Mouse (Mus musculus) forebrain, embryonic 14.5 days (tissue): ENCODE results near the gene Ins2. TPM values are rescaled to one million over a fixed set of nuclear protein-coding genes. Genes with fewer than 3 reads are reported as not detected.
A peak's percentile ranks its signal among the peaks of the same experiment; 100 is the strongest.

ENCODE experiments used
- ATAC-seq: fragments of 200-750 bp; cut with Nextera tagmentation; 2 replicates; pipeline ENCODE4 v1.8.0; 2017; ENCODE audit warnings: mild to moderate bottlenecking, moderate library complexity
- DNase-seq: peaks from one replicate; pipeline ENCODE4 v3.0.0-alpha.2; 2015; ENCODE audit warnings: low spot score
- H3K27ac ChIP-seq: fragments of 300-500 bp; sonication (generic); 2 replicates; pipeline ENCODE4 v1.5.1; 2014; ENCODE audit warnings: low read depth, mild to moderate bottlenecking, control low read depth, low read length, moderate library complexity
- H3K27me3 ChIP-seq: fragments of 300-500 bp; sonication (generic); replicated peaks from 2 replicates; pipeline ENCODE4 v1.6.1; 2014; ENCODE audit warnings: low read length, control low read depth, mixed read lengths; ENCODE audit not compliant: control insufficient read depth, insufficient read depth
- H3K36me3 ChIP-seq: fragments of 300-500 bp; sonication (generic); 2 replicates; pipeline ENCODE4 v1.6.1; 2014; ENCODE audit warnings: low read length, control low read depth; ENCODE audit not compliant: control insufficient read depth, insufficient read depth
- H3K4me1 ChIP-seq: fragments of 300-500 bp; sonication (generic); 2 replicates; pipeline ENCODE4 v1.6.1; 2014; ENCODE audit warnings: antibody characterized with exemption, low read length, control low read depth; ENCODE audit not compliant: control insufficient read depth, insufficient read depth
- H3K4me2 ChIP-seq: fragments of 300-500 bp; sonication (generic); 2 replicates; pipeline ENCODE4 v1.6.1; 2014; ENCODE audit warnings: mild to moderate bottlenecking, control low read depth, low read length
- H3K4me3 ChIP-seq: fragments of 300-500 bp; sonication (generic); 2 replicates; pipeline ENCODE4 v1.5.1; 2014; ENCODE audit warnings: low read depth, low read length, control low read depth
- H3K9ac ChIP-seq: fragments of 300-500 bp; sonication (generic); 2 replicates; pipeline ENCODE4 v1.6.1; 2014; ENCODE audit warnings: mild to moderate bottlenecking, low read length, control low read depth, moderate library complexity
- H3K9me3 ChIP-seq: fragments of 300-500 bp; sonication (generic); replicated peaks from 2 replicates; pipeline ENCODE4 v1.6.1; 2016; ENCODE audit warnings: low read length, control low read depth, mixed read lengths; ENCODE audit not compliant: control insufficient read depth
- WGBS: fragments of 180-500 bp; shearing (Covaris S2); extraction: QIAGEN DNeasy Blood & Tissue Kit; methylation state at CpG from one replicate; pipeline ENCODE4 v1.1.7; 2014; 5-methylcytosine and 5-hydroxymethylcytosine counted together
- polyA plus RNA-seq: library from polyadenylated mRNA; unstranded; fragments of >200 nt; fragmentation: Nextera tagmentation; extraction: Ambion mirVana; gene quantifications from 2 replicates; pipeline ENCODE4 v1.2.1, GENCODE M21; 2014

Ins2 gene
- polyA plus RNA-seq, result 0.83 TPM in 1 of 2 replicates, not detected in the other

DNA sequence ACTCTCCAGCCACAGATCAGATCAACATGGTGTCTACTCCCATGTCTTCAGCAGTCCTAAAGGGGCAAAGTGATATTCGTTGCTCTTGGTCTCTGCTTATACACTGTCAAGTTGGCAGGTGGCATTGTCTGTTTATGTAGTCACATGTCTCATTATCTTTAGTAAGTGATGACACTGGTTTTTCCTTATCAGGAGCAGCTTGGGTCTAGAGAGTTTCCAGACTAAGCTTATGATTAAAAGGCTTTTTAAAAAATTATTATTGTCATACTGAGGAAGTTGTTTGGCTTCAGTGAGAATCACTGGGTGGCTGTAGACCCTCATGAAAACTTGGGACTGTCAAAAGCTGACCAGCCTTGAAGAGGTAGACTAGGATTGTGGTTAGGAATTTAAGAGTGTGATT, at the start of gene Ins2:
Gene Ins2 (minus strand): TSS at position 101 of the 400 bp plus-strand sequence.
- Histone ChIP-seq H3K4me2 (no peak within 1 kb of the TSS), H3K27ac (no peak within 1 kb of the TSS), H3K36me3 (no peaks in the 10 kb centered on the region), H3K4me3 (no peak within 1 kb of the TSS), H3K9me3 (no peaks in the 10 kb centered on the region), H3K4me1 (no peaks in the 10 kb centered on the region), H3K9ac (no peak within 1 kb of the TSS), H3K27me3 (no peaks in the 10 kb centered on the region)
- WGBS, result 86% methylated on average over 1 of the region's 1 CpGs
- DNase-seq (no peak), ATAC-seq (no peak)

DNA sequence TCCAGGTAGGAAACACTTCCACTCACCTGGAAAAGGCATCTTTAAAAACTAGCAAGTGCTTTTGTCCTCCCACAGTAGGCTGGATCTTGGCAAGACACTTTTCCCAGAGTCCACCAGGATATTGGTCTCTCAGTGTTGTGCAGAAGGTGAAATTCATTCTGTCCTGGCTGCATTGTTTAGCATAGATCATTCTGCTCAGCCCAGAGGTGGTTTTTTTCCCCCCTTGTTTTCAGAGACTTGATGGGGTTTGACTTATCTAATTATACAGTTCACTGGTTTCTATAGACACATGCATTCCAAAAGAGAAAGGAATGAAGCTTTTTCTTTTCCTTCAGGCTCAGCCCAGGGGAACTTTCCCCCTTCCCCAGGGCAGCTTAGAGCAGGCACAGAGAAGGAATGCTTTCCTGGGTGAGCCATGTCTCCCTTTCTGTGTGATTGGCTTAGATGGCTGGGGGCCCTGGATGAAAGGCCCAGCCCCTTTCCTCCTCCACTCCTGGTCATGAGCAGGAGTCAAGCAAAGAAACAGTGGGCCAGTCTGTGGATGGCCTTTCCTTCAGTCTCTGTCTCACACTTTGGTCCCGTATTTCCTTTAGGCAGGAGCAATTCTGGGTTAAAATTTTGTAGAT, 49.6 kb upstream of the Ins2 start:
- no peak overlapping the region for H3K9ac ChIP-seq
- H3K9me3 ChIP-seq, result no peaks in the 10 kb centered on the region
- H3K36me3 ChIP-seq, result no peaks in the 10 kb centered on the region
- DNase-seq (peak; percentile 1), ATAC-seq (no peak)
- no peaks in the 10 kb centered on the region for H3K4me1 ChIP-seq
- 22% methylated on average over 1 of the region's 1 CpGs for WGBS
- H3K27me3 ChIP-seq, result no peaks in the 10 kb centered on the region
- no peak overlapping the region for H3K27ac ChIP-seq
- no peak overlapping the region for H3K4me3 ChIP-seq
- no peak overlapping the region for H3K4me2 ChIP-seq

DNA sequence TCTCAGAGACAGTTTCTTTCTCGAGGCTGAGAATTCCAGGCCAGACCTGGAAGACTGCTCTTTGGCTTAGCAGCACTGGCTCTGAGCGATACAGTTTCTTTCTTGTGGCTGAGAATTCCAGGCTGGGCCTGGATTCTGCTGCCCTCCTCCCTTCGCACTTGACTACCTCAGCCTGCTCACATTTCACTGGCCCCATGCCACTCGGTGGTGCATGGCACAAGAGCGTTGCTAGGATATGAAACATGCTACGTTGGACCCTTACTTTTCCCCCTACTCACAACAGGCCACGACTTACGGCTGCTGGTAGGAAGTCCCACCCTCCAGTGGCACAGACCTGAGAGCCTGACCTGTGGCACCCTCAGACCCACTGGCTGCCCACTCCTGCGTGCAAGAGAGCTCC, 46.5 kb upstream of the Ins2 start:
- no peaks in the 10 kb centered on the region for H3K36me3 ChIP-seq
- H3K27me3 ChIP-seq, result no peaks in the 10 kb centered on the region
- 61% methylated on average over 9 of the region's 9 CpGs for WGBS
- no peak overlapping the region for H3K4me2 ChIP-seq
- H3K9ac ChIP-seq, result no peak overlapping the region
- peak; percentile 10 for DNase-seq
- H3K9me3 ChIP-seq, result no peaks in the 10 kb centered on the region
- no peak overlapping the region for H3K4me3 ChIP-seq
- ATAC-seq, result no peak
- no peaks in the 10 kb centered on the region for H3K4me1 ChIP-seq
- H3K27ac ChIP-seq, result no peak overlapping the region

DNA sequence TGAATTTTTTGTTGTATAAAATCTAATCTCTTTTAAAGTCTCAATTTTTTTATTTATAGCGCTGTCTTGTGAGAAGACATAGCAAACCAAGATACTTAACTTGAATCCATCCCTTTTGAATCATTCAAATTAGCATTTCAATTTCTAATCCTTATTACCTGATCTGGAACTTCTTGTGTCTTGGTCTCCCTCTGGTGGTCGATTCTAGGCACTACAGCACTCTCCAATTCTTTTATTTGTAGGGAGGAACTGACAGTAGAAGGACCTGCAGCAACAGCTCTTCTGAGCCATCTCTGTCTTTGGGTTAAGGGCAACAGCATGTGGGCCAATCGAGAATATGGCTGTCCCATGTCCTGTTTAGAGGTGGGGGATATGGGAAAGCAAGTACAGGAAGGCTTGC, 5.4 kb downstream of the Ins2 start:
- no peaks in the 10 kb centered on the region for H3K4me1 ChIP-seq
- H3K27me3 ChIP-seq, result no peaks in the 10 kb centered on the region
- H3K27ac ChIP-seq, result no peak overlapping the region
- 13% methylated on average over 3 of the region's 3 CpGs for WGBS
- no peak overlapping the region for H3K4me3 ChIP-seq
- DNase-seq (peak; percentile 78), ATAC-seq (no peak)
- H3K36me3 ChIP-seq, result no peaks in the 10 kb centered on the region
- no peak overlapping the region for H3K4me2 ChIP-seq
- no peak overlapping the region for H3K9ac ChIP-seq
- no peaks in the 10 kb centered on the region for H3K9me3 ChIP-seq

DNA sequence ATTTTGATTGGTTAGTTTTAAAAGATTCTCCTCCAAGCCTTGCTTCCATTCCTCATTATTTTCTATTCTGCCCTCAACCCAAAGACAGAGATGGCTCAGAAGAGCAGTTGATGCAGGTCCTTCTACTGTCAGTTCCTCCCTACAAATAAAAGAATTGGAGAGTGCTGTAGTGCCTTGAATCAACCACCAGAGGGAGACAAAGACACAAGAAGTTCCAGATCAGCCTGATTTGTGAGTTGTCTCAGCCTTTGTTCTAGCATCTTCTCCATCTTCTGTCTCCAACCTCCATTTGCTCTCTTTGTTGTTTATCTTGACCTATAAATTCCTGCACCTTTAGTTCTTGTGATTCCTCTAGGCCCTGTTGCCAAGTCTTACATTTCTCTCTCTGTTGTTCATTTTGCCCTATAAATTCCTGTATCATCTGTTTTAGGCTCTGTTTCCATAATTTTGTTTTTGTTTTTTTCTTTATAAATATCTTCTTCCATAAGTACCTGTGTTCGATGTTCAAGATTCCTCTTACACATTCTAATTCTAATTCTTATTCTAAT, 6.2 kb downstream of the Ins2 start:
- H3K4me2 ChIP-seq, result no peak overlapping the region
- no peak for ATAC-seq
- no peak overlapping the region for H3K27ac ChIP-seq
- no peaks in the 10 kb centered on the region for H3K4me1 ChIP-seq
- no peaks in the 10 kb centered on the region for H3K36me3 ChIP-seq
- WGBS, result 72% methylated on average over 1 of the region's 1 CpGs
- peak; percentile 81 for DNase-seq
- no peaks in the 10 kb centered on the region for H3K9me3 ChIP-seq
- H3K27me3 ChIP-seq, result no peaks in the 10 kb centered on the region
- H3K4me3 ChIP-seq, result no peak overlapping the region
- no peak overlapping the region for H3K9ac ChIP-seq

DNA sequence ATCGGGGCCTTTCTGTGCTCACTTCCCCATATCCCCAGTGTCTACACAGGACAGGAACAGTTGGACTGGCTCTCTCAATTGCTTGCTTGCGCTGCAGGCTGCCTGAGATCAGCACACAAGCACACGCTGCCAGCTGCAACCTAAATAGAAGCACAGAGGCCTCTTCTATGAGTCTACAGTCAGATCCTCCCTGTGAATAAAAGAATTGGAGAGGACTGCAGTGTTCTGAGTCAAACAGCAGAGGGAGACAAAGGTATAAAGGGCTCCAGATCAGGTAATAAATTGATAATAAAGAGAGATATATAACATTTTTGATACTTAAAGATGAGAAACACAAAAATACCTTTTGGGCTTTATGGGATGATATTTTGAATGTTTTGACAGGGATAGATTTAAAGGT, 17.2 kb downstream of the Ins2 start:
- H3K4me3 ChIP-seq, result no peak overlapping the region
- no peaks in the 10 kb centered on the region for H3K4me1 ChIP-seq
- no peaks in the 10 kb centered on the region for H3K36me3 ChIP-seq
- H3K27ac ChIP-seq, result no peak overlapping the region
- no peak overlapping the region for H3K9ac ChIP-seq
- 59% methylated on average over 3 of the region's 3 CpGs for WGBS
- no peaks in the 10 kb centered on the region for H3K9me3 ChIP-seq
- H3K4me2 ChIP-seq, result no peak overlapping the region
- peak; percentile 29 for DNase-seq
- H3K27me3 ChIP-seq, result no peaks in the 10 kb centered on the region
- no peak for ATAC-seq

DNA sequence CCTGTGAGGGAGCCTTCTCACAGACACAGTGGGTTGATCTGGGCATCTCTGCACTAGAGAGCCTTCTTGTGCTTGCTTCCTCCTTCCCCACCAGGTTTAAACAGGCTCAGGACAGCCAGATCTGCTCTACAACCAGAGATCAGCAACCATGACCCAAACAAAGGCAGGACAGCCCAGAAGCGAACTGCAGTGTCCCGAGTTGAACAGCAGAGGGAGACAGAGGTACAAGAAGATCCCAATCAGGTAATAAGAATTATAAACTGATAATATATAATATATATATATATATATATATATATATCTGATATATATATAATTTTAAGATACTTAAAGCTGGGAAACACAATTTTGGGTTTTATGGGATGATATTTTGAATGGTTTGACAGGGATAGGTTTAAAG, 22.5 kb downstream of the Ins2 start:
- Histone ChIP-seq H3K9me3 (no peaks in the 10 kb centered on the region), H3K4me2 (no peak overlapping the region), H3K36me3 (no peaks in the 10 kb centered on the region), H3K4me1 (no peaks in the 10 kb centered on the region), H3K4me3 (no peak overlapping the region), H3K9ac (no peak overlapping the region), H3K27ac (no peak overlapping the region), H3K27me3 (no peaks in the 10 kb centered on the region)
- WGBS, result 2% methylated on average over 2 of the region's 2 CpGs
- ATAC-seq, result no peak
- peak; percentile 60 for DNase-seq

DNA sequence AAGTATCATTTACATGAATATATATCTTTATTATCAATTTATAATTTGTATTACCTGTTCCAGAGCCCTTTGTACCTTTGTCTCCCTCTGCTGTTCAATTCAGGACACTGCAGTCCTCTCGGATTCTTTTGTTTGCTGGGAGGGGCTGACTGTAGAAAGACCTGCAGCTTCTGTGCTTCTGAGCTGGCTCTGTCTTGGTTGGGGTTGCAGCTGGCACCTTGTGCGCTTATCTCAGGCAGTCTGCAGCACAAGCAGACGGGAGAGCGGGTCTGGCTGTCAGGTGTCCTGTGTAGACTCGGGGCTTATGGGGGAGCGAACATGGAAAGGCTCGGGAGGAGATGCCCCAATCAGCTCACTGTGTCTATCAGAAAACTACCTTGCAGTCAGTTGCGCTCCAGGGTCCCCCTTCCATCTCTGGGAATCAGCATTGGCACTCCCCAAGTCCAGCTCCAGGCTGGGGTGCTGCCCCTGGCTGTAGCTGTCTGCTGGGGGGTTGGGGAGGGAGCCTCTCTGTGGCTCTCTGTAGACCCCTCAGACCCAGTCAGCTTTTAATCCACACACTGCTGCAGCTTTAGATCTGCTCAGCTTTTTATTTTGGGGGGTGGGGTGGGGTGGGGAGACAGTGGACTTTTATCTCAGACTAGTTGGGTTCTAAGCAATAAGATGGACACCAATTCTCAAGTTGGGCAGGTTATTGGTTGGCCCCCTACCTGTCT, 28.2 kb downstream of the Ins2 start:
- Histone ChIP-seq H3K36me3 (no peaks in the 10 kb centered on the region), H3K9ac (peak overlapping the region; percentile 68), H3K4me1 (no peaks in the 10 kb centered on the region), H3K4me2 (peak overlapping the region; percentile 49), H3K27me3 (no peaks in the 10 kb centered on the region), H3K9me3 (no peaks in the 10 kb centered on the region), H3K27ac (no peak overlapping the region), H3K4me3 (peak overlapping the region; percentile 21)
- DNase-seq (peak; percentile 79), ATAC-seq (peak; percentile 54)
- WGBS, result 14% methylated on average over 8 of the region's 8 CpGs

DNA sequence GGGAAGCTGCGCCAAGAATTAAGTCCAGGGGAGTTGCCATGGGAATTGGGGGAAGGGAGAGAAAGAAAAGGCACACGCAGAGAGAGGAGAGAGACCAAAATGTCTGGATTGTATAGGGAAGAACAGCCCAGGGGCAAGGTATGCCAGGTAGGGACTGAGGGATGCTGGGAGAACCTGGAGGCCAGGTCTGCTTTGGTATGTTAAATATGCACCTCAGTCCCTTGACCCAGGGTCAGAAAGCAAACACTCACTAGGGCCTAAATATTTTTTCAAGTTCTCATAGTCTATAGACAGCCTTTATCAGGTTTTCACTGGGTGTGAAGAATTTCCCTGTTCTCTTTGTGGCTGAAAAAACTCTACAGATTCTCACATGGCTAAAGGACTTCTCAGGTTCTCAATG, 36.3 kb downstream of the Ins2 start:
- Histone ChIP-seq H3K27ac (no peak overlapping the region), H3K4me1 (no peaks in the 10 kb centered on the region), H3K36me3 (no peaks in the 10 kb centered on the region), H3K9ac (no peak overlapping the region), H3K4me3 (no peak overlapping the region), H3K9me3 (no peaks in the 10 kb centered on the region), H3K4me2 (no peak overlapping the region), H3K27me3 (no peaks in the 10 kb centered on the region)
- WGBS, result 75% methylated on average over 2 of the region's 2 CpGs
- DNase-seq (no peak), ATAC-seq (no peak)
